Mouse (Mus musculus) layer of hippocampus, adult 9-11 months (tissue): ENCODE data around the gene Lrp2.
"Not testable (repeated sequence)": the region's sequence is repeated elsewhere in the genome, so short reads cannot be mapped to it uniquely, and the experiment has no call there.

ENCODE experiments used
- DNase-seq: peaks from one replicate; pipeline ENCODE4 v3.0.0; 2022

Lrp2 gene

DNA sequence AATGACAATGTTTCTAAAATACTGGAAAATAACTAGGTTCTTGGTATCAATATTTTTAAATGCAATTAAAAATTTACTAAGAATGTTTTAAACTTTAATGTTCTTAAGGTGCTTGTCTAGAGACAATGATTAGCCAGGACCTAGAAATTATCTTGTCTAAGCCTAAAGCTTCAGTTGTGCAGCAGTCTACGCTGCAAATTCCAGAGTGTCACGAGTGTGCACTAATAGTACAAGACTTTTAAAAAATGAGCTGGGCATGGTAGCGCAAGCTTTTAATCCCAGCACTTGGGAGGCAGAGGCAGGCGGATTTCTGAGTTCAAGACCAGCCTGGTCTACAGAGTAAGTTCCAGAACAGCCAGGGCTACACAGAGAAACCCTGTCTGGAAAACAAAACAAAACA is 3.8 kb downstream of the Lrp2 start:
- not testable (repeated sequence) for DNase-seq

GRCm38 (mm10) chr2:69580091-69580490 is 5.8 kb downstream of the Lrp2 start:
- no peak for DNase-seq

- DNase-seq, result no peak
These were observed 7.7 kb downstream of the Lrp2 start for GRCm38 (mm10) chr2:69578206-69578605.

- no peak for DNase-seq
These were observed 9.3 kb downstream of the Lrp2 start for GRCm38 (mm10) chr2:69576531-69576930.

DNA sequence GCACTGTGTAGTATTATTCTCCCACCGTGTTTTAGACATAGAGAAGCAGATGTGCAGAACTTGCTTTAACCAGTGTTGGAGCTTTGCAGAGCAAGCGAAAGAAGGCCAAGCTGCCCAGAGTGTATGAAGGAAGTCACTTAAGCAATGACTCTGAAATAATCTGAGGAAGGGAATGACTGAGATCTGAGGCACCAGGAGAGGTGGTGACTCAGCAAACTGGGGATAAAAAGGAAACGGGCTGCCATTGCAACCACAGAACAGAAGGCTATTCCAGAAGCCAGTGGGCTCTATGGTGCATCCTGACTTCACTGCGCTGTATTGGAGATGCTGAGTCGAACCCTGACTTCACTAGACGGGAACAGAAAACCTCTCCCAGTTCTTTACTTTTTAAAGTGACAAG is 10.9 kb downstream of the Lrp2 start:
- DNase-seq, result no peak

DNA sequence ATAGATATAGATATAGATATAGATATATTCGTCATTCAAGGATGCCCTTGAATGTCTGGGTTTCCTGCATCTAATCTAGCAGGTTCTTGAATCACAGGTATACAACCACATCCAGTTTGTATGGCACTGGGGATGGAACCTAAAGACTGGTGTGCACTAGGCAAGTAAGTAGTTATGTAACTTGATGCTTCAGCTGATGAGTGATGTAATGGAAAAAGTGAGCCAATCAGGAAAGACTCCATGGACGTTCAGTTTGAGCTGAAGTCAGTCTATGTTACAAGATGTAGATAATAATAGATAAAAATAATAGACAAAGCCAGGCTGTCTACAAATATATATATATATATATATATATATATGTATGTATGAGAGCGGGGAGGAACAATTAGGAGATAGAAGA is 11.6 kb downstream of the Lrp2 start:
- no peak for DNase-seq

- no peak for DNase-seq
These were observed 12.2 kb downstream of the Lrp2 start for GRCm38 (mm10) chr2:69573733-69574054.

- DNase-seq, result no peak
These were observed 12.7 kb downstream of the Lrp2 start for GRCm38 (mm10) chr2:69573038-69573732.

DNA sequence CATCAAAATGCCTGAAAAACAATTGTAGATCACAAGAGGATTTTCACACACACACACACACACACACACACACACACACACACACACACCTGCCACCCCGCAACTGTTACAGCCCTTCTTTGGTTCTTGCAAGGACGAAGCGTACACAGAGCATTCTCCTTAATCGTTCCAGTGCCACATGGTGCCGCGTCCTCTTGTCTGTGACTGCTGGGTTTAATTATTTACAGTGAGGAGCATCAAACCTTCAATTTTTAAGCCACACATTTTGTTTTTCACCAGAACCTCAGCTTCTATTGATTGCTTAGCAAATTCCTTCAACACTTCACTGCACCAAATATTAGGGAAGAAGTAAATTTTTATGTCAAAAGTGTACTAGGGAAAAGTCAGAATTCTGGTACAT is 15.3 kb downstream of the Lrp2 start:
- no peak for DNase-seq

- DNase-seq, result no peak
These were observed 19.6 kb downstream of the Lrp2 start for GRCm38 (mm10) chr2:69566281-69566680.

GRCm38 (mm10) chr2:69563492-69563891 is 22.4 kb downstream of the Lrp2 start:
- DNase-seq, result no peak

DNA sequence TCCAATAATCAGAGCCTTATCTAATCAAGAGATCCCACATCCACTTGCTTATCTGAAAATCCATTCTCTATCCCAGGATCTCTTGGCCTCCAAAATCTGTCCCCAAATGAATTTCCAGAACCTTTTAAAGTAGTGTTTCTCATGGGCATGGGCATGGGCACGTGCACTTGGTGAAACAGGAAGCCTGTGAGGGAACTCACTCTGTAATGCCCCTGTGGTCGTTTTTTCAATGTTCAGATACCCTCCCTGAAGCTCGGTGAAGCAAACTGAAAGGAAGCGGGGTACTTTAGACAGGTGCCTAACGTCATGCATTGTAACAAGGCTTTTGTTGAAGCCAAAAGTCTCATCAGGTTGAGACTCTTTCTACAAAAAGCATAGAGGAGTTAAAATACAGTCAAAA is 23.1 kb downstream of the Lrp2 start:
- DNase-seq, result no peak

GRCm38 (mm10) chr2:69560221-69560620 is 25.6 kb downstream of the Lrp2 start:
- no peak for DNase-seq

DNA sequence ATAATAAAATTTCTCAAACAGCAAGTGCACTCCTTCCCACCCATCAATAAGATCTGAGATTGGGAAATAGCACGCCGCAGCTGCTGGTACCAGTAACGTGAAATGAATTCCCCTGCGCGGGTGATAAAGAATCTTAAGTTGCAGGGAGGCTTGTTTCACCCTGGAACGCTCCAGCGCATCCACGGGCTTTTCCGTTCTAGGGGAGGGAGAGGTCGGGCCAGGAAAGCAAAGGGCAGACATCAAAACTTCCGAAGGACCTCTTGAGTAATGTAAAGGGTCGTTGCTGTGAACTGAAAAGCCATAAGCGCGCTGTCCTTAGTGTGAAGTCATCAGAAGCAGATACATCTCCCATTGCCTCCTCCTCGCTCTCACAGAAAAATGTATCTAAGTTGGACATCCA is 26.5 kb downstream of the Lrp2 start:
- no peak for DNase-seq

DNA sequence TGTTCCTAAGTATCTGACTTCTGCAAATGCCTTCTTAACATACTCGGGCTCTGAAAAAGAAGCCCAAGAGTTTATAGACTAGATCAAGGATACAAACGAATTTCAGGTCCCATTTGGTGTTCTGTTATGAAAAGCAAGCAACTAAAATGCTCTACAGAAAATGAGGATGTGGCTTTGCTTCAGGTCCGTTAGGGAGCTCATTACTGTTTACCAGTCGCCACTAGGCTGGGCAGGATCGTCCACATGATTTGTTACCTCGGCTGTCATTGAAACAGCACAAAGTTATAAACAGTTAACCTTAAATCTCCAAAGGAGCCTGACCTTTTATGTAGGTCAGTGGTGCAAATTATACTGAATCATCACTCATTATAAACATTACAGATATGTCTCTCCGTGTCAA is 29.2 kb downstream of the Lrp2 start:
- DNase-seq, result no peak

DNA sequence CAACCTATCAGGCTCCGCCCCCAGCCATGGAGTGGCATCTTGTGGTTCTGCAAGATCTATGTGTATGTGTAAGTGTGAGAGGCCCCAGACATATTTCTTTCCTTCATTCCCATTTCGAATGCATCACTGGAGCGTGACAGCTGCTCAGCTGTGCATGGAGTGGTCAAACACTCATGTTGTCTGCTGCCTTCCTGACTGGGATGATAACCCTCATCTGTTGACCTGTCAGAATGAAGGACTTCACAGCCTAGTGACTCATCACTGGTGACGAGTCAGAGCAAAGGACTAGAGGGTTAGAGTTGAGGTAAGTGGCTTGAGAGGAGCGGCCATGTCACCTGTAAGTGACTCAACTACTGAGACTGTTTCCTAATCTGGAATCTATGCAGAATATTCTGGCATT is 34.2 kb downstream of the Lrp2 start:
- no peak for DNase-seq

DNA sequence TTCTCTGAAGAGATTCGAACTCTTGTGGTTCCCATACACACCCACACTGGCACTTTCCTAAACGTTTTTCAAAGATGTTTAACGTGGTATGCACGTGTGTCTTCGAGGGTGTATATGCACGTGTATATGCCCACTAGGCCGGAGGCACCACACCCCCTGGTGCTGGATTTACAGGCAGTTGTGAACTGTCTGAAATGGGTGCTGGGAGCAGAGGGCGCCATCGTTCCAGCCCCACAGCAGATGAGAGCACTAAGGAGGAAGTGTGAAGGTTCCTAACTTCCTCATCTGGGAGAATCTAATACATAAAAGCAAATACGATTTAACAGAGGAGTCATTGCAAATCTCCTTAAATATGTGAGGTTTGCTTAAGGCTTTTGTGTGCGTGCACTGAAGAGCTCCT is 39.0 kb downstream of the Lrp2 start:
- DNase-seq, result no peak

DNA sequence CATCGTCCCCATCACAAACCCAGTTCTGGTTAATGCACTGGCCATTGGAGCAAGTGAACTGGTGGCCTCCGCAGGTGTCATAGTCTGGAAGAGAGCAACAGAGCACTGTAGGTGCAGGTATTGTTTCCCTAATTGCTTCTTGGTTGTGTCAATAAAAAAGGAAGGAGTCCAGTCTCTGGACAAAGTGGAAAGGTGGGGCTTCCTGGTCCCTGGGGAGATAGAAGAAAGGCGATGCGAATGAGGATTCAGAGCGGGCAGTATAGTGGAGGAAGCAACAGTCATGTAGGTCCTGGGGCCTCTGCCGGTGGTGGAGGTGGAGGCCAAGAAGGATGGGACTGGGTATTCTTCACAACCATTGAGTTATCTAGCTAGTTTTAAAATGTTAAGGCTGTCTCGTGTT is 49.8 kb downstream of the Lrp2 start:
- DNase-seq, result no peak

DNA sequence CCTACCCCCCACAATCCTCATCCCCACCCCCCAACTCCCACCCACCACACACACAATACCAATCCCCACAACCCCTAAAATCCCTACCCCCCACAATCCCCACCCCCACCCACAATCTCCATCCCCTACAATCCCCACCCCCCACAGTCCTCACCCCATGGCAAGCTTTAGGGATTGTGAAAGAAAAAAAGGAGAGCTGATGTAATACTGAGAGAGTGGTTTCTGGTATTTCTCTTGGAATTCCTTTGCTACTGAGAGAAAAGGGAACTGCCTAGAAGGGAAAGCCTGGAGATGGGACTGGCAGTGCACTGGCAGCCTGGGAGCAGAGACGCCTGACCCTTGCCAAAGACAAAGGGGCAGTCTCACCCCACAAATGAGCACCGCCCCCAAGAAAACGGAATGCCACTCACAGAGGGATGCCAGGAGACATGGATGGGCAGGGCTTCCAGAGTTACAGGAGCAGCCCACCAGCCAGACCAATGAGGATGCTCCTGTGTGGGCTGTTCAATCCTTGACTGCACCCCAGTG is 54.3 kb downstream of the Lrp2 start:
- no peak for DNase-seq

DNA sequence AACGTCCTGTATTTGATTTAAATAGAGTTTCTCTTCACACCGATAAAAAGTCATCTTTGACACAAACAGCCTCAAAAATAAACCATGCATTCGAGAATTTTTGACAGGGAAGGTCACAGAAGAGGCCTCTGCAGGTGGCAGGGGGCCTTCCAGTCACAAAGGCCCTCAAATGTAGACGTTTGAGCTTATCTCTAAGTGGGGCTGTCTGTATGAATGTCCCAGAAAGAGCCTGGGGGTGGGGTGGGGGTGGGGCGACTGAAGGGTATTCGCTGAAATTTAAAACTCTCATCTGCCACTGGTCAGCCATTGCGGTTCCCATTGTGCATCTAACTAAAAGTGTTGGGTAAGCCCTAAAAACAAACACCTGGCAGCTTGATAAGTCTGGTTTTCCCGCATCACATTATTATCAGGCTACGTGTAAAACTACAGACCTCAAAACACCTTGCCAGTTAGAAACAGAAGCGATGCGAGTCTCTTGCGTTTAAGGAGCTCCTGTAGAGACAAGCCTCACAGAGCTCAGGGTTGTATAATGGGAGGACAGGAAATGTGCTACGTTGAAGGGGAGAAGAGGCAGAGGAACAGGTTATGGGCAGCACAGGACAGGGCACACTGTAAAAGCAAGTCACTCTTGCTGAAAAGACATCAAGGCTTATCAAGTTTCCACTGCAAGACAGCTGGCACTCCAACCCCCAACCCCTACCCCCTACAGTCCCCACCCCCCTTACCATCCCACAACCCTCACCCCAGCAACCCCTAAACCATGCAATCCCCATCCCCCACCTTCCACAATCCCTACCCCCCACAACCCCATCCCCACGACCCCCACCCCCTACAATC is 55.0 kb downstream of the Lrp2 start:
- DNase-seq, result no peak

GRCm38 (mm10) chr2:69530126-69530525 is 55.7 kb downstream of the Lrp2 start:
- no peak for DNase-seq

DNA sequence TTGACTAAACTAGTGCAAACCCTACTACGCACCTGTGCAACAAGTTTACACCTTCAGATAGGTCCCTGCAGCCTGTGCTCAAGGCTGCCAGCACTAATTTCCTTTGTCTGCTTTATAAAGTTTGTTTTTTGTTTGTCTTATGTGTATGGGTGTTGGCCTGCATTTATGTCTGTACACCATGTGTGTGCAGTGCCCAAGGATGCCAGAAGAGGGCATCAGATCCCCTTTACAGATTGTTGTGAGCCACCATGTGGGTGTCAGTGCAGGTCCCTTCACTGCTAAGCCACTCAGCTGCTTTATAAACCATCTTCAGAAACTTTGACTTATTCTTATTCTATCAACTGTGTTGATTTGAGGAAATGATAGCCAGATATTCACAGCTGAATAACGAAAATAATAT is 65.6 kb downstream of the Lrp2 start:
- DNase-seq, result no peak

- no peak for DNase-seq
These were observed 67.6 kb downstream of the Lrp2 start for GRCm38 (mm10) chr2:69518307-69518706.

DNA sequence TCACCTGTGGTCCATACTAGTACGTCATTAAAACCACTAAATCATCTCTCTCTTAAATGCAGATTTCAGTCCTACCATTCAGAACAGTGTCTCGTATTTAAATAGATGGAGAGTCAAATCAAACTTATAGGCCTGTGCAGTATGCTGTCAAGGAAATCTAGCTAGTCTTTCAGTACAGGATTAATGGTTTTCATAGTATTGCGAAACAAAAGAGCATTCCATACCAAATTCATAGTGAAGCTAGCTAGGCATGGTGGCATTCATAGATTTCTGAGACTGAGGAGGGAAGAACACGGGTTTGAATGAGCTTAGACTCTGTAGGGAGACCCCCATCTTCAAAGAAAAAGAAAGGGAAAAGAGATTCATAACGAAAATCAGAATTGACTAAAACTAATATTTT is 74.1 kb downstream of the Lrp2 start:
- no peak for DNase-seq

- DNase-seq, result no peak
These were observed 85.5 kb downstream of the Lrp2 start for GRCm38 (mm10) chr2:69500357-69500756.
